Mouse (Mus musculus): Measurements from ENCODE around the gene Wdr20. TPM values are rescaled to one million over a fixed set of nuclear protein-coding genes. Genes with fewer than 3 reads are reported as not detected.

Gene Wdr20
- polyA plus RNA-seq, 1 experiment, result 22.8 TPM

DNA sequence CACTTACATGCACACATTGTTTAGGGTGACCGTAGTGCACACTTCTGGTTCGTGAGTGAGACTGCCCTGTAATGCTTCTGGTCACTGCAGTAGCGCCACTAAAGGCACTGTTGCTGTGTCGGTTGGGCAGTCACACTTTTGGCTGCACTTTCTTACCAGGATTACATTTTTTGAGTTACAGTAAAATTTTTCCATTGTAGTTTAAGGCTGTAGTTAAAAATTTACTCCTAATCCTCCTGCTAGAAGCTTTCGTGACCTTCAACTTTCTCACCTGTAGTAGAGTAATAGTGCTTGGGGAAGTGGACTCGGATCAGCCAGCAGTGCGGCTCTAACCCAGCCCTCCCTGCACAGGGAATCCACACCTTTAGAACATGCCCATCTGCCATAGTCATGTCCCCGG lies 53.3 kb downstream of the Wdr20 start:
- H3K4me1 ChIP-seq (ENCODE audit: control insufficient read depth, insufficient read depth, low read length), result no peaks in the 10 kb centered on the region
- no peak overlapping the region for H3K4me3 ChIP-seq (ENCODE audit: insufficient read depth, low read length)
- TF ChIP-seq POLR2A (IDR thresholded peaks at IDR 0.05; ENCODE audit: low read depth, low read length), result no peak
- no peak for TF ChIP-seq CTCF (IDR thresholded peaks at IDR 0.05; ENCODE audit: borderline replicate concordance, insufficient read depth, low read length)
- no peak overlapping the region for H3K27ac ChIP-seq (ENCODE audit: insufficient read depth, low read length)

GRCm38 (mm10) chr12:110795035-110795434 lies 57.3 kb downstream of the Wdr20 start:
- TF ChIP-seq CTCF (IDR thresholded peaks at IDR 0.05; ENCODE audit: borderline replicate concordance, insufficient read depth, low read length) (no peak), POLR2A (IDR thresholded peaks at IDR 0.05; ENCODE audit: low read depth, low read length) (no peak)
- H3K27ac ChIP-seq (ENCODE audit: insufficient read depth, low read length), result no peak overlapping the region
- peaks cover 5% of the 10 kb centered on the region for H3K4me1 ChIP-seq (ENCODE audit: control insufficient read depth, insufficient read depth, low read length)
- no peak overlapping the region for H3K4me3 ChIP-seq (ENCODE audit: insufficient read depth, low read length)

GRCm38 (mm10) chr12:110796748-110797147 lies 59.0 kb downstream of the Wdr20 start:
- Histone ChIP-seq H3K4me1 (ENCODE audit: control insufficient read depth, insufficient read depth, low read length) (peaks cover 5% of the 10 kb centered on the region), H3K4me3 (ENCODE audit: insufficient read depth, low read length) (no peak overlapping the region), H3K27ac (ENCODE audit: insufficient read depth, low read length) (no peak overlapping the region)
- TF ChIP-seq POLR2A (IDR thresholded peaks at IDR 0.05; ENCODE audit: low read depth, low read length), result no peak

DNA sequence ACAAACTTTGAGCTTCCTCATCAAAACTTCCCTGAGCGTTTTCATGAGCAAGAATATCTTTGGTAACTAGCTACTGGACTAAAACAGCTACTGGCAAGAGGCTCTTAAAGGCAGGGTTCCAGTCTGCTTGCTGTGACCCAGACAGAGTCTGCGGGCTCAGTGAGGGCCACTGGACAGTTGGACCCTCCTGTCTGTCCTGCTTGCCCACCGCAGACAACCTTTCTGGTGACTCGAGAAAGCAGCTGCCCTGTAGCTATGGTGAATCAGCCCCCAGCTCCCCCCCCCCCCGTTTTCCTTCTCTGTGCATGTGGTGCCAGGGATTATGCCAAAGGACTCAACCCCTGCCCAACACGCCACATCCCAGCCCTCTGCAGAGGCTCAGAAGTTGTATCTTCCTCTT lies 59.5 kb downstream of the Wdr20 start:
- no peak overlapping the region for H3K27ac ChIP-seq (ENCODE audit: insufficient read depth, low read length)
- peaks cover 5% of the 10 kb centered on the region for H3K4me1 ChIP-seq (ENCODE audit: control insufficient read depth, insufficient read depth, low read length)
- TF ChIP-seq CTCF (IDR thresholded peaks at IDR 0.05; ENCODE audit: borderline replicate concordance, insufficient read depth, low read length) (no peak), POLR2A (IDR thresholded peaks at IDR 0.05; ENCODE audit: low read depth, low read length) (no peak)
- H3K4me3 ChIP-seq (ENCODE audit: insufficient read depth, low read length), result no peak overlapping the region

GRCm38 (mm10) chr12:110797842-110798431 lies 60.2 kb downstream of the Wdr20 start:
- Histone ChIP-seq H3K4me3 (ENCODE audit: insufficient read depth, low read length) (no peak overlapping the region), H3K27ac (ENCODE audit: insufficient read depth, low read length) (peak overlapping the region; percentile 2; the same call in 1 of the 2 replicates), H3K4me1 (ENCODE audit: control insufficient read depth, insufficient read depth, low read length) (peaks cover 9% of the 10 kb centered on the region)
- TF ChIP-seq POLR2A (IDR thresholded peaks at IDR 0.05; ENCODE audit: low read depth, low read length), result no peak
- no peak for TF ChIP-seq CTCF (IDR thresholded peaks at IDR 0.05; ENCODE audit: borderline replicate concordance, insufficient read depth, low read length)

- no peak overlapping the region for H3K4me3 ChIP-seq (ENCODE audit: insufficient read depth, low read length)
- H3K4me1 ChIP-seq (ENCODE audit: control insufficient read depth, insufficient read depth, low read length), result peaks cover 10% of the 10 kb centered on the region
- TF ChIP-seq POLR2A (IDR thresholded peaks at IDR 0.05; ENCODE audit: low read depth, low read length) (no peak), CTCF (IDR thresholded peaks at IDR 0.05; ENCODE audit: borderline replicate concordance, insufficient read depth, low read length) (no peak)
Measured at GRCm38 (mm10) chr12:110799226-110799625, 61.5 kb downstream of the Wdr20 start.

GRCm38 (mm10) chr12:110801876-110802464 lies 64.2 kb downstream of the Wdr20 start:
- Histone ChIP-seq H3K4me1 (ENCODE audit: control insufficient read depth, insufficient read depth, low read length) (peaks cover 10% of the 10 kb centered on the region), H3K27ac (ENCODE audit: insufficient read depth, low read length) (no peak overlapping the region), H3K4me3 (ENCODE audit: insufficient read depth, low read length) (no peak overlapping the region)
- TF ChIP-seq CTCF (IDR thresholded peaks at IDR 0.05; ENCODE audit: borderline replicate concordance, insufficient read depth, low read length) (no peak), POLR2A (IDR thresholded peaks at IDR 0.05; ENCODE audit: low read depth, low read length) (no peak)

More at GRCm38 (mm10) chr12:110799226-110799625, 61.5 kb downstream of the Wdr20 start:
- H3K27ac ChIP-seq (ENCODE audit: insufficient read depth, low read length), result no peak overlapping the region

DNA sequence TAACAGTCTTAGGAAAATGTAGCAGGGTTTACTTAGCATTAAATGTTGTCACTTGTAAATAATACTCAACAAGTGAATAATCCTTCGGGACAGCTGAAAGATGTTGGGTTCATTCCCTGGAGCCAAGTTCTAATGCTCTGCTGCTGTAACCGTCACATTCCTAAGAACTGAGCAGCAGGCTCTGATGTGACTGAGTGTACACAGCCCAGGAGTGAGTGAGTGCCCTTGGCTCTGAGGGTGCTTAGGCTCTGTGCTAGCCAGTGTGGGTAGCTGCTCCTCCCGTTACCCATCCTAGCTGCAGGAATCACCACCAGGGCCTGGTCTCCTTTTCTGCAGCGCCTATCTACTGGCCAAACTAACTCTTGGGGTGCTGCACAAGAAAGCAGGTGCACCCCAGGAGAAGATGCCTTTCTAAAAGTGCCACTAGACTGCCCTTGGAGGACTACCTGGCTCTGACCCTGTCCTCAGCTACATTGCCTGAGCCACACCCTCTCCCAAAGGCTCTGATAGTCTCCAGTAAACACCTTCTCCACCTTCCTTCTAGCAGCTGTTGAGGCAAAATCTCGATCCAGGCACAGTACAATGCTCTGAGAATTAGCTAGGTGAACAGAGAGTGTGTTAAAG lies 65.0 kb downstream of the Wdr20 start:
- Histone ChIP-seq H3K4me3 (ENCODE audit: insufficient read depth, low read length) (no peak overlapping the region), H3K4me1 (ENCODE audit: control insufficient read depth, insufficient read depth, low read length) (peaks cover 6% of the 10 kb centered on the region), H3K27ac (ENCODE audit: insufficient read depth, low read length) (no peak overlapping the region)
- TF ChIP-seq POLR2A (IDR thresholded peaks at IDR 0.05; ENCODE audit: low read depth, low read length) (no peak), CTCF (IDR thresholded peaks at IDR 0.05; ENCODE audit: borderline replicate concordance, insufficient read depth, low read length) (no peak)

- Histone ChIP-seq H3K4me1 (ENCODE audit: control insufficient read depth, insufficient read depth, low read length) (peaks cover 5% of the 10 kb centered on the region; the same call in 1 of the 2 replicates), H3K4me3 (ENCODE audit: insufficient read depth, low read length) (no peak overlapping the region), H3K27ac (ENCODE audit: insufficient read depth, low read length) (no peak overlapping the region)
- TF ChIP-seq POLR2A (IDR thresholded peaks at IDR 0.05; ENCODE audit: low read depth, low read length) (no peak), CTCF (IDR thresholded peaks at IDR 0.05; ENCODE audit: borderline replicate concordance, insufficient read depth, low read length) (no peak)
Measured at GRCm38 (mm10) chr12:110804261-110804660, 66.5 kb downstream of the Wdr20 start.

GRCm38 (mm10) chr12:110806301-110806970 lies 68.7 kb downstream of the Wdr20 start:
- TF ChIP-seq POLR2A (IDR thresholded peaks at IDR 0.05; ENCODE audit: low read depth, low read length) (no peak), CTCF (IDR thresholded peaks at IDR 0.05; ENCODE audit: borderline replicate concordance, insufficient read depth, low read length) (peak; percentile 43; the same call in 1 of the 2 replicates)
- no peak overlapping the region for H3K27ac ChIP-seq (ENCODE audit: insufficient read depth, low read length)
- no peak overlapping the region for H3K4me3 ChIP-seq (ENCODE audit: insufficient read depth, low read length)
- peaks cover 5% of the 10 kb centered on the region; the same call in 1 of the 2 replicates for H3K4me1 ChIP-seq (ENCODE audit: control insufficient read depth, insufficient read depth, low read length)

All from embryonic fibroblast, embryonic 13.5 days (primary cell).